16 mouse cellular contexts compared by ENCODE assay signal in the genomic region with DNA sequence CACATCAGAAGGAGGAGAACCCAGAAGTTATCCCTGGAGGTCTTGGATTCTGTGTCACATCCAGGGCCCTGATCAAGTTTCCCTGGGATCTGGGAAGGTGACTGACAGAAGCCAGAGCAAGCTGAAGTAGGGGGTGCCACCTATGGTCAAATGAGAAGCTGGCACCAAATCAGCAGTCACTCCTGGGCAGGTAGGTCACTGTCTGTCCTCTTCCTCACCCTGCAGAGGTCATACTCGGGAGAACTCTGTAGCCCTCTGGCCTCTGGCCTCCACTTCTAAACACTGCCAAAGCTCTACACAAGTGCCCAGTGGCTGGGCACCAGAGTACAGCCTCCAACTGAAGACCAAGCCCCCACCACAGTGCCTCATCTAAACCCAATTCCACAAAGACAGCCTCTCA. TPM values are rescaled to one million over a fixed set of nuclear protein-coding genes. Genes with fewer than 3 reads are reported as not detected.
DNase-seq lines count a peak whose midpoint lies in the region; ATAC-seq and TF ChIP-seq lines count a peak whose summit lies in the region.
"Had no signal": no experiment of that assay in that cellular context is flagged by ENCODE, and none has a peak within 500 bp of the region (broad histone marks: within the 10 kb centered on the region; RNA-seq: fewer than 3 reads in every experiment).

No protein-coding gene starts in this region.

- intact Hi-C loops in left cerebral cortex, postnatal 10 days (cut with DNase I) = no loop called here

- no peaks in the 10 kb centered on the region for H3K27me3 ChIP-seq in forebrain, postnatal 0 days (ENCODE audit: insufficient read depth, low read length)
- H3K27me3 ChIP-seq in forebrain, embryonic 16.5 days (replicated peaks; ENCODE audit: control insufficient read depth, insufficient read depth, low read length) = no peaks in the 10 kb centered on the region
- H3K27me3 ChIP-seq in neural tube, embryonic 13.5 days = no peaks in the 10 kb centered on the region
- no peaks in the 10 kb centered on the region for H3K27me3 ChIP-seq in stomach, postnatal 0 days (ENCODE audit: control insufficient read depth, insufficient read depth, low read length)
- H3K27me3 ChIP-seq: kidney, embryonic 15.5 days had no signal

- TF ChIP-seq EP300 in stomach, postnatal 0 days (optimal IDR thresholded peaks at IDR 0.05) = no peak

- H3K4me3 ChIP-seq in forebrain, postnatal 0 days (ENCODE audit: low read depth, low read length) = no peak overlapping the region
- no peak overlapping the region for H3K4me3 ChIP-seq in forebrain, embryonic 16.5 days (replicated peaks; ENCODE audit: low read length)
- no peak overlapping the region for H3K4me3 ChIP-seq in neural tube, embryonic 13.5 days
- H3K4me3 ChIP-seq in stomach, postnatal 0 days (ENCODE audit: low read depth, low read length) = no peak overlapping the region
- H3K4me3 ChIP-seq: kidney, embryonic 15.5 days; liver, embryonic 13.5 days had no signal

- no peak overlapping the region for H3K9ac ChIP-seq in forebrain, postnatal 0 days
- no peak overlapping the region for H3K9ac ChIP-seq in forebrain, embryonic 16.5 days (replicated peaks; ENCODE audit: low read depth, low read length)
- H3K9ac ChIP-seq in neural tube, embryonic 13.5 days = 0 out of 2 replicates have a peak overlapping the region, but pooled peaks have one; percentile 26
- no peak overlapping the region for H3K9ac ChIP-seq in stomach, postnatal 0 days (ENCODE audit: low read length)
- H3K9ac ChIP-seq: kidney, embryonic 15.5 days; liver, embryonic 13.5 days had no signal

- H3K4me1 ChIP-seq in forebrain, postnatal 0 days (ENCODE audit: insufficient read depth) = peaks cover 11% of the 10 kb centered on the region
- peaks cover 54% of the 10 kb centered on the region for H3K4me1 ChIP-seq in forebrain, embryonic 16.5 days (replicated peaks; ENCODE audit: control insufficient read depth, insufficient read depth, low read length)
- H3K4me1 ChIP-seq in neural tube, embryonic 13.5 days (replicated peaks) = peaks cover 80% of the 10 kb centered on the region
- peaks cover 25% of the 10 kb centered on the region for H3K4me1 ChIP-seq in stomach, postnatal 0 days (replicated peaks; ENCODE audit: control insufficient read depth, insufficient read depth)

- no peak for TF ChIP-seq CTCF in forebrain, postnatal 0 days (IDR thresholded peaks at IDR 0.05; ENCODE audit: low read depth)
- no peak for TF ChIP-seq CTCF in stomach, postnatal 0 days (IDR thresholded peaks at IDR 0.05; ENCODE audit: low read depth)

- 61% methylated on average over 1 of the region's 1 CpGs for WGBS in forebrain, postnatal 0 days
- WGBS in forebrain, embryonic 16.5 days = 50% methylated on average over 1 of the region's 1 CpGs
- WGBS in neural tube, embryonic 13.5 days = 59% methylated on average over 1 of the region's 1 CpGs
- WGBS in stomach, postnatal 0 days = 77% methylated on average over 1 of the region's 1 CpGs

- no peak for DNase-seq in forebrain, postnatal 0 days
- peak; percentile 21 to 73 for DNase-seq in kidney, postnatal 25 days
- no peak for DNase-seq in kidney, postnatal 14 days
- no peak for DNase-seq in neural tube, embryonic 10.5 days (ENCODE audit: extremely low spot score, low spot score)
- no peak for DNase-seq in stomach, postnatal 0 days (ENCODE audit: low spot score)
- no peak for DNase-seq in left cerebral cortex, postnatal 10 days (ENCODE audit: extremely low spot score in 1 of 2, low spot score in 2 of 2)
- DNase-seq: adrenal gland, postnatal 10 days; cerebellum, adult 2 months; heart, adult 18-20 months; layer of hippocampus, adult 9-11 months; liver, embryonic 13.5 days; right cerebral cortex, postnatal 25 days had no signal

- no peak overlapping the region for H3K27ac ChIP-seq in forebrain, postnatal 0 days (ENCODE audit: low read depth, low read length)
- H3K27ac ChIP-seq in forebrain, embryonic 16.5 days (ENCODE audit: low read length) = no peak overlapping the region
- H3K27ac ChIP-seq in neural tube, embryonic 13.5 days (replicated peaks) = no peak overlapping the region
- H3K27ac ChIP-seq in stomach, postnatal 0 days (replicated peaks) = no peak overlapping the region
- H3K27ac ChIP-seq: kidney, embryonic 15.5 days; liver, embryonic 13.5 days had no signal

- 0 out of 2 replicates have a peak, but pooled peaks cover under 1% of the 10 kb centered on the region for H3K36me3 ChIP-seq in forebrain, postnatal 0 days (ENCODE audit: insufficient read depth)
- H3K36me3 ChIP-seq in forebrain, embryonic 16.5 days (ENCODE audit: control insufficient read depth, insufficient read depth) = no peaks in the 10 kb centered on the region
- H3K36me3 ChIP-seq in neural tube, embryonic 13.5 days = no peaks in the 10 kb centered on the region
- H3K36me3 ChIP-seq in stomach, postnatal 0 days (ENCODE audit: control insufficient read depth, insufficient read depth, low read length) = no peaks in the 10 kb centered on the region
- H3K36me3 ChIP-seq: kidney, embryonic 15.5 days; liver, embryonic 13.5 days had no signal

- H3K4me2 ChIP-seq in forebrain, postnatal 0 days (ENCODE audit: low read depth) = 0 out of 2 replicates have a peak overlapping the region, but pooled peaks have one; percentile 91
- H3K4me2 ChIP-seq in forebrain, embryonic 16.5 days (ENCODE audit: low read length) = no peak overlapping the region
- H3K4me2 ChIP-seq in neural tube, embryonic 13.5 days = 0 out of 2 replicates have a peak overlapping the region, but pooled peaks have one; percentile 74
- H3K4me2 ChIP-seq in stomach, postnatal 0 days (replicated peaks; ENCODE audit: low read depth) = 0 out of 2 replicates have a peak overlapping the region, but pooled peaks have one; percentile 5
- H3K4me2 ChIP-seq: kidney, embryonic 15.5 days; liver, embryonic 13.5 days had no signal

- H3K9me3 ChIP-seq in forebrain, postnatal 0 days (ENCODE audit: low read length) = no peaks in the 10 kb centered on the region
- no peaks in the 10 kb centered on the region for H3K9me3 ChIP-seq in forebrain, embryonic 16.5 days (ENCODE audit: control insufficient read depth, low read length)
- no peaks in the 10 kb centered on the region for H3K9me3 ChIP-seq in neural tube, embryonic 13.5 days
- H3K9me3 ChIP-seq in stomach, postnatal 0 days (ENCODE audit: control insufficient read depth, low read length) = no peaks in the 10 kb centered on the region
- H3K9me3 ChIP-seq: kidney, embryonic 15.5 days; liver, embryonic 13.5 days had no signal

- no peak for ATAC-seq in forebrain, postnatal 0 days
- ATAC-seq in forebrain, embryonic 16.5 days = no peak
- ATAC-seq in neural tube, embryonic 13.5 days (ENCODE audit: low read depth) = no peak
- no peak for ATAC-seq in stomach, postnatal 0 days (ENCODE audit: low FRiP score, low TSS enrichment)

RNA-seq across cellular contexts. Expression of a gene that starts 3.1 kb away (rescaled TPM):
- 20.2 and 24.8 TPM in 2 replicates for total RNA-seq in forebrain, postnatal 0 days (2014; rRNA removed)
- 5.4 and 6.2 TPM in 2 replicates for polyA plus RNA-seq in forebrain, postnatal 0 days (2015; fragmentation: Nextera tagmentation; extraction: Ambion mirVana)
- polyA plus RNA-seq in forebrain, embryonic 16.5 days (2015; fragmentation: Nextera tagmentation; extraction: Ambion mirVana) = 7.9 and 8.0 TPM in 2 replicates
- polyA plus RNA-seq in neural tube, embryonic 13.5 days (2015; fragmentation: Nextera tagmentation; extraction: Ambion mirVana) = 6.9 and 8.1 TPM in 2 replicates
- 29.9 and 34.0 TPM in 2 replicates for polyA plus RNA-seq in stomach, postnatal 0 days (2015; fragmentation: Nextera tagmentation; extraction: Ambion mirVana)
- total RNA-seq in left cerebral cortex, postnatal 10 days (2021) = 1 to 10 TPM; 4.2 to 5.5 TPM
- total RNA-seq: common myeloid progenitor, adult 5-6 weeks had no signal

RNA-seq across cellular contexts. Expression of a gene that starts 37.0 kb away (rescaled TPM):
- 12.1 TPM in 2 replicates for total RNA-seq in forebrain, postnatal 0 days (2014; rRNA removed)
- 7.9 and 14.1 TPM in 2 replicates for polyA plus RNA-seq in forebrain, postnatal 0 days (2015; fragmentation: Nextera tagmentation; extraction: Ambion mirVana)
- 8.5 and 9.1 TPM in 2 replicates for polyA plus RNA-seq in forebrain, embryonic 16.5 days (2015; fragmentation: Nextera tagmentation; extraction: Ambion mirVana)
- 20.5 and 20.7 TPM in 2 replicates for polyA plus RNA-seq in neural tube, embryonic 13.5 days (2015; fragmentation: Nextera tagmentation; extraction: Ambion mirVana)
- polyA plus RNA-seq in stomach, postnatal 0 days (2015; fragmentation: Nextera tagmentation; extraction: Ambion mirVana) = 37.7 and 39.3 TPM in 2 replicates
- 10 to 100 TPM; 14.5 to 16.1 TPM for total RNA-seq in left cerebral cortex, postnatal 10 days (2021)

Comparison
In these comparisons a context has a peak if more than half of its experiments do, and no peak if none do; other contexts are left out.
1. DNase-seq: peak in kidney, postnatal 25 days (2 of 2); none in forebrain, postnatal 0 days (single experiment), kidney, postnatal 14 days (single experiment), neural tube, embryonic 10.5 days (single experiment), stomach, postnatal 0 days (single experiment) and left cerebral cortex, postnatal 10 days (0 of 2).